Mouse (Mus musculus) liver (tissue): ENCODE results near the gene 6430571L13Rik.
"Not testable (repeated sequence)": the region's sequence is repeated elsewhere in the genome, so short reads cannot be mapped to it uniquely, and the experiment has no call there.

ENCODE experiments used
- DNase-seq: peaks from one replicate; pipeline ENCODE4 v3.0.0-alpha.2; 2020; ENCODE audit warnings: mixed read lengths

Gene 6430571L13Rik

DNA sequence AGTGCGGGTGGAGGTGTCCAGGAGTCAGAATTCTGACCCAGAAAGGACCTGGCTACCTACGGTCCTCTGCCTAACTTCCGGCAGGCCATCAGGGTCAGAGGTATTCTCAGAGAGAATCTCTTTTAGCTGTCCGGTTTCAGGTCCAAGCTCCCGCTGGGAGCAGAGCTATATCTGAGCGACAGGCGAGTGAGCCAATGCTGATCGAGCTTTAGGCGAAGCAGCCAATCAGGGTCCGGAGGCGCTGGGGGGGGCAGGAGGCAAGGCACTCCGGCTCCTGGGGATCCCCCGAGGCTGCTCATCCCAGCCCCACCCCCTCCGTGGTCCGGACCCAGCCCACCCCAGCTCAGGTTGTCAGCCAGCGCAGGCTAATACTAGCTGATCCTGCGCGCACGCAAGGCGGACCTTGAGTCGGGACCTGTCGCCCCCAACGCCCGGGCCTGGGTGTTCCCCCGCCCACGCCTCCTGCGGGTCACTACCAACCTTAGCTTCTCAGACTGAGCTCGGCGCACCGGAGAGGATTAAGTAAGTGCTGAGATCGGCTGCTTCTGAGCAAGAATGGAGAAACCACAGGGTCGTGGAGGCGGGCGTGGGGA lies at the start of gene 6430571L13Rik:
6430571L13Rik (plus strand) TSS at position 336 of the 593 bp plus-strand sequence.
- peak; percentile 91 for DNase-seq

- peak; percentile 83 for DNase-seq
Measured at GRCm38 (mm10) chr9:107290897-107291296, 49.5 kb upstream of the 6430571L13Rik start.

- peak; percentile 86 for DNase-seq
Measured at GRCm38 (mm10) chr9:107294249-107294648, 46.2 kb upstream of the 6430571L13Rik start.

DNA sequence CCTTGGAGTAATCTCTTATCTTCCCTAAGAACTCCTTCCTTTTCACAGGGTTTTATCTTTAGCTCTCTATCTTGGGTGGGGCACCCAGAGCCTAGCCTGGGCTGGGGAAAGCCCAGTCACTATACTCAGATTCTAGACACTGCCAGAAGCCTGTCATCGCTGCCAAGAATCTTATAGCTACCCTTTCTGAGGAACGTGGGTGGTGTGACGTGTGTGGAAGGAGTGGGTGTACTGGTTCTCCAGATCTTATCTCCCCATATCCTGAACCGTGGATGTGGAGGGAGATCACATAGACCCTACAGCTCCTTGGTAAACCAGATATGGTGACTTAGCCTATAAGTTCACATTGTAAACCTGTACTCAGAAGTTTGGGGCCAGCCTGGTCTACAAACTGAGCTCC lies 44.8 kb upstream of the 6430571L13Rik start:
- peak; percentile 69 for DNase-seq

- no peak for DNase-seq
Measured at GRCm38 (mm10) chr9:107296016-107296040, 44.6 kb upstream of the 6430571L13Rik start, which contains the start of gene Cish. Gene Cish (plus strand): TSS chr9:107296026.

- DNase-seq = no peak
Measured at GRCm38 (mm10) chr9:107296041-107296440, 44.4 kb upstream of the 6430571L13Rik start.

GRCm38 (mm10) chr9:107296501-107296965 lies 43.9 kb upstream of the 6430571L13Rik start:
- DNase-seq = peak; percentile 95

GRCm38 (mm10) chr9:107297059-107297458 lies 43.3 kb upstream of the 6430571L13Rik start:
- peak; percentile 37 for DNase-seq

DNA sequence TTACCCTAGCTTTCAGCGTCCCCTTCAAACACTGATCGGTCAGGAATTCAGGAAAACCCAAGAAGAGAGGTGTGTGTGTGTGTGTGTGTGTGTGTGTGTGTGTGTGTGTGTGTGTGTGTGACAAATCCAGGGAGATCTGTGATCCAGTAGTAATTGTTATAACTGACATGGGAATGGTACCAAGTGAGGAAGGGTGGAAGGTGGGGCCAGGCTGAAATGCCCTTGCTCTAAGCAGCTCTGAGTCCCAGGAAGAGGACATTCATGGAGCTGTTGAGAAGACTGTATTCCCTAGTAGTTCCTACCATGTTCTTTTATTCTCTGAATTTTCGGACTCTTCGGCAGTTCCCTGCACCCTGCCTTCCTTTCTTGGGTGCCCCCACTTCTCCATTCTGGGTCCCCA lies 42.7 kb upstream of the 6430571L13Rik start:
- DNase-seq = no peak

DNA sequence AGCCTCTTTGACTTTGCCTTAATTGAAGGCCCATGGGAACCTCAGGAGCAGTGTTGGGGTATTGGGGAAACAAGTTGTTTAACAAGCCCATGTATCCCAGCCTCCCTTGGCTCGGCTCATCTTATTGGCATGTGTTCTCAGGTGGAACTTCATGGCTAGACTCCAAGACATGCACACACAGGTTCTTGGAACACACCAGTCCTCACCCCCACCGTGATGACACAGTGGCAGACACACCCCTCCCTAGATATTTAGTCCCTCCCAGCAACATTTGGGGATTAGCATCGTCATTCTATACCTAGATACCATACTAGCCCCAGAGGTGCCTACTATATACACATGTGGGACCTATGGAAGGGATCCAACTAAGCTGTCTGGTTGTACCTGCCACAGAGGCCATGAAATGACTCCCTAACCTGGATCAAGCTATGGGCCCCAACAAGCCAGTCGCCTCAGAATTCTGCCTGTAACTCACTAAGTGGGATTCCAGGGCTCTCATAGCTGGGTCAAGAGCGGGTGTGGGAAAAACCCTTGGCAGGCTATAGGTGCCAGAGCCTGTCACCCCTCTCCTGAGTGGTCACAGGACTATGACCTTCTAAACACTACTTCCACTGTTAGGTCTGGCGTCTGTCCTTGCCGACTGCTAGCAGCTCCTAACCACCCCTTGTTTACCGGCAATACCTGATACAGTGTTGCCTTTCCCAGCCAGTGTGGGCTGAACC lies 42.2 kb upstream of the 6430571L13Rik start:
- DNase-seq = peak; percentile 78

- no peak for DNase-seq
Measured at GRCm38 (mm10) chr9:107298876-107299275, 41.5 kb upstream of the 6430571L13Rik start.

DNA sequence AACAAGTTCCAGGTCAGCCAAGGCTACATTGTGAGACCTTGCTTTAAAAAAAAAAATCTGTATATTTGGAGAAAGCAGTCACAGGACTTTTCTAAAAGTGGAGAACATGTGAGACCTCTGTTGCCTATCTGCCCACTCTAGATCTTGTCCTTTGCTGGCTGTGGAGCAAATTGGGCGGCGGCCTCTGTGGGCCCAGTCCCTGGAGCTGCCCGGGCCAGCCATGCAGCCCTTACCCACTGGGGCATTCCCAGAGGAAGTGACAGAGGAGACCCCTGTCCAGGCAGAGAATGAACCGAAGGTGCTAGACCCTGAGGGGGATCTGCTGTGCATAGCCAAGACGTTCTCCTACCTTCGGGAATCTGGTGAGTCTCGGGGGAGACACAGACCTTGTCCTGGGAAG lies 40.6 kb upstream of the 6430571L13Rik start:
- DNase-seq = no peak

- DNase-seq = no peak
Measured at GRCm38 (mm10) chr9:107300224-107300973, 40.0 kb upstream of the 6430571L13Rik start.

GRCm38 (mm10) chr9:107301554-107302331 lies 38.7 kb upstream of the 6430571L13Rik start:
- DNase-seq = peak; percentile 51

- no peak for DNase-seq
Measured at GRCm38 (mm10) chr9:107302592-107302991, 37.8 kb upstream of the 6430571L13Rik start.

DNA sequence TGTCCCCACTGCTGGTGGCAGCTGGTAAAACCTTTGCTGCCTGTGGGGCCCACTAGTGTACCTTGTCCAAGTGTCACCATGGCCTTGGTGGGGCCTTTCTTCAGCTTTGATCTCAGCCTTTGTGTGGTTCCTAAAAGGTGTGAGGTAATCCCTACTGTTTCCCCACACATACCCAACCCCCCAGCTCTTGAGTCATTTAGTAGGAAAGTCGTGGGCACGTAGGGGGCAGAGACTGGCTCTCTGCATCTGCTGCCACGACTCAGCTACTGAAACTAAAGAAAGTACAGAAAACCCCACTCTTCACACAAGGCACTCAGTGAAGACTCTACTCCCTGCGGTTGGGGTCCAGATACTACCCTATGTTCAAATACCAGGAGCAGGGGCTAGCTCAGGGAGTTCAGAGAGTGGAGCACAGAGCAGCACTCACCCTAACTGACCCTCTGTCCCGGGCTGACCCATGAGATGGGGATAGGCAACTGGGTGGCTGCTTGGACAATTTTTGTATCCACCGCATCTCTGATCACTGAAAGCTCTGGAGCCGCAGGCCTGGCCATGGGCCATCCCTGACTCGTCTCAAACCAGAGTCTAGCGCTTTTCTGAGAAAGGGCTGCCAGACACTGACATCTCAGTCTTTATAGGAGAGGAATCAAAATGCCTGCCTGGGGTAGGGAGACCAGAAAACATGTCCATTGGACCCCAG lies 37.1 kb upstream of the 6430571L13Rik start:
- no peak for DNase-seq

DNA sequence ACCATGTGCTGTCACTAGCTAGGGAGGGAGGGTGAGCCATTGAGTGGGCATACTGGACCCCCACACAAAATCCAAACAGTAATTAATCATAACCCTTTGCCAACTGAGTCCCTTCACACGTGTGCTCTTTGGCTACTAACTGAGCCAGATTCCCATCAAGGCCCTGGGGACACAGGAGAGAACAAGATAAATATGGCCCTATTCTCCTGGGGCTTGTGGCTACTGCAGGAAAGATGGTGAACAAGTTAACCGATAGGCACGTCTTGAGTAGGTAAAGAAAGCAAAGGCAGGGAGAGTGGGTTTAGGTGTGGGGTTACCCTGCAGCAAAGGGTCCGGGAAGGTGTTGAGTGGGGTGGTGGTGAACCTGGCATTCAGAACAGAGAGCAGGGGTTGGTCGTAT lies 36.5 kb upstream of the 6430571L13Rik start:
- no peak for DNase-seq

DNA sequence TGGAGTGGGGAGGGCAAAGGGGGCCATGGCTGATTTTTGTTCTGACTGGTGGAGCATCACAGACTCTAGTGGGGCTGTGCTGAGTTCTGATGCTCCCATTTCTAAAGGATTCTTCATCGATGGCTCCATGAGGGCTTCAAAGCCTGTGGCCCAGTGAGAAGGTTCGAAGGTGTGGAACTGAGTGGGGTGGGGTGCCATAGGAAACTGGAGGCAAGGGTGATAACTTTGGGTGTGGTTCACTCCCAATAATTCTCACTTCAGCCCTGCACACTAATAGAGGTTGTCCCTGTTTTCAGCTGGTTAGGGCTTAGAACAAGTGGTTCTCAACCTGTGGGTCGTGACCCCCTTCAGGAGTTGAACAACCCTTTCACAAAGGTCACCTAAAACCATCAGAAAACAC lies 36.0 kb upstream of the 6430571L13Rik start:
- DNase-seq = peak; percentile 61

DNA sequence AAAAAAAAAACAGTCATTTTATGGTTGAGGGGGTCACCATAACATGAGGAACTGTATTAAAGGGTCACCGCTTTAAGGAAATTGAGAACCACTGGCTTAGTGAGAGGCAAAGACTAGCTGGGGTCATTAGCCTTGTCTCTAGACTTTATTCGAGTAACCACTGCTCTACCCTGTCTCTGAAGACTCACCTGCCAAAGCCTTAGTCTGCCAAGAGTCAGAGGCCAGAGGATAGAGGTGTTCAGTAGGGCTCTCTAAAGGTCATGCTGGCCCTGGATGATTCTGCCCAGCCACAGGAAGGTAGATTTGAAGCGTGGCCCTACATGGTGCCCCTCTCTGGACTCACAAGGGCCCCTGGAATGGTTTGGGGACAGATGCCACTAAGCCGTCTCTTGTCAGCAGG lies 35.4 kb upstream of the 6430571L13Rik start:
- no peak for DNase-seq

DNA sequence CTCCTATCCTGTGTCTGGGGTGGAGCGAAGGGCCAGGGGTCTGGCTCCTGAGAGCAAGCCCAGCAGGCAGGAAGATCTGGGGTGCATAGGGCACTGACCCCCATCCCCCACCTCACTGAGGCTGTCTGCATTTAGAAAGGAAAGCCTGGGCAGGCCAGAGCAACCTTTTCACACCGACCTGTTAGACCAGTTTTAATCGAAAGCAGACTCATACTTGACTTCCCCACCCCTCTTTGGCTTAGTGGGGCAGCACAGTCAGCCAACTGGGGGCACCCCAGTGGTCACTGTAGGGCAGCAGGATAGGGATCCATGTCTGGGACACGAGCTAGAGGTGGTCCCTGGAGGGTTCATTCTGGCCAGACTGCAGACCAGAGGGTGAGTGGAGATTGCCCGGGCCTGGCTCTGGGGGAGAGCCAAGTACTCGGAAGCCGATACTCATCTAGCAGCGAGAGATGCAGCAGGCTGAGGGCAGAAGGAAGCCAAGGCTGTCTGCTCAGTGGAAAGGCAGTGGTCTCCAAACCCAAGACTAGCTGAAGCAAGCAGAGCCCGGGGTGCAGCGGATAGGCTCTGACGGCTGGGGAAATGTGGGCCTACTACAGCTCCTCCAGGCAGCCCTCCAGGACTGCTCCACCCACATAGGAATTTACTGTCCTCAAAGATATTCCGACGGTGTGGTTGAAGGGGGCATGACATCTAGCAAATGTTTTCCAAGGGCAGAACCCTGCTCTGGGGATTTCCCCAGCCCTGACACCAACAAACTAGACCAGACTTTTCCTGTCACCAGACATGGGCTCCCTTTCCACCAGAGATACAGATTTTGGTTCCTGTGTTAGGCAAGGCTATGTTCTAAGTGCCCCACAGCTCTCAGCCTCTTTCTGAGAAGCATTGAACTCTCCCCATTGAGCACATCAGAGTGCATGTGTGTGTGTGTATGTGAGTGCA lies 34.5 kb upstream of the 6430571L13Rik start:
- DNase-seq = no peak

- not testable (repeated sequence) for DNase-seq
Measured at GRCm38 (mm10) chr9:107306673-107307072, 33.7 kb upstream of the 6430571L13Rik start.
